Mouse (Mus musculus) frontal cortex, adult 2 months (tissue): ENCODE measurements around the gene Ankrd53. TPM values are rescaled to one million over a fixed set of nuclear protein-coding genes. Genes with fewer than 3 reads are reported as not detected.

Experiments used
- polyA plus RNA-seq: library from polyadenylated mRNA; depleted of rRNA; stranded (reverse); fragments of >200 nt; gene quantifications from 2 replicates; pipeline ENCODE4 v1.2.3, GENCODE M21; 2012; rRNA removed

Gene Ankrd53
- polyA plus RNA-seq, 1 experiment, result not detected

Other genes with a start within 250 kb of the Ankrd53 start
- 0.76 and 1.7 TPM in 2 replicates for gene Actg2, start 226.4 kb upstream of the Ankrd53 start, polyA plus RNA-seq
- gene Stambp, start 189.9 kb upstream of the Ankrd53 start, polyA plus RNA-seq, result 34.6 and 38.7 TPM in 2 replicates
- gene Clec4f, start 106.5 kb upstream of the Ankrd53 start, polyA plus RNA-seq, result not detected in 2 replicates
- gene Cd207, start 84.8 kb upstream of the Ankrd53 start, polyA plus RNA-seq, result 0.06 TPM in 1 of 2 replicates, not detected in the other
- gene Vax2, start 51.4 kb upstream of the Ankrd53 start, polyA plus RNA-seq, result not detected in 2 replicates
- 0.06 and 0.11 TPM in 2 replicates for gene Atp6v1b1, start 19.7 kb upstream of the Ankrd53 start, polyA plus RNA-seq
- 38.0 and 41.4 TPM in 2 replicates for gene Tex261, start 13.2 kb downstream of the Ankrd53 start, polyA plus RNA-seq
- gene Nagk, start 32.3 kb downstream of the Ankrd53 start, polyA plus RNA-seq, result 40.1 and 47.0 TPM in 2 replicates
- gene Paip2b, start 69.1 kb downstream of the Ankrd53 start, polyA plus RNA-seq, result 38.8 and 45.7 TPM in 2 replicates
- 62.4 and 65.0 TPM in 2 replicates for gene Zfp638, start 104.5 kb downstream of the Ankrd53 start, polyA plus RNA-seq
- 4.5 and 6.6 TPM in 2 replicates for gene Dysf, start 245.9 kb downstream of the Ankrd53 start, polyA plus RNA-seq